Mouse (Mus musculus): ENCODE data around the gene Dclre1c.
"Not testable (repeated sequence)": the region's sequence is repeated elsewhere in the genome, so short reads cannot be mapped to it uniquely, and the experiment has no call there.

The Dclre1c gene

DNA sequence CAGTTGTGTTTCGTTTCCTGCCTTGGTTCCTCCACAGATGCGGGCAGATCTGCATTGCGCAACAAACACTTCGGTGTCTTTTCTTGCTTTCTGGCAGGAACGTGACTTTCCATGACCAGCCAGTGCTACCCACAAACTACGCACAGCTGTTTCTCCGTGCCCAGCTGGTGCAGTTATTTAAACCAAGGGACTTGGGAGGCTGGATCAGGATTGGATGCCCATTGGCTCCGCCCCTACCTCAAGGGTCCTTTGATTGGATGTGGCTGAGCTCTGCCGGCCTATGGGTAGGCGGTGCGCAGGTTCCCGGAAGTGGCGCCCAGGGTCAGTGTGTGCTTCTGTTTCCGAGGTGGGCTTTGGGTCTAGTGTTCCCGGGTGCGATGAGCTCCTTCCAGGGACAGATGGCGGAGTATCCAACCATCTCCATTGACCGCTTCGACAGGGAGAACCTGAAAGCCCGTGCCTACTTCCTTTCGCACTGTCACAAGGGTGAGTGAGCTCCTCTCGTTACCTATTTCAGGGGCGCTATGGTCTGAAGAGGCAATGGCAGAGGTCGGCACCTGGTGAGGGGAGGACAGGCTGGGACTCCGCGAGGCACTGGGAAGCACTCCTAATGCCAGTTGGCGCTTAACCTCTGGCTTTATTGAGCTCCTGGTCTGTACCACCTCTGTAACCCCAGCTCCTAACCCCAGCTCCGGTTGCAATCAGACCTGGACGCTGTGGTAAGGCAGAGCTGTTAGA lies at the start of gene Dclre1c:
Gene Dclre1c (plus strand): TSS at position 291 of the 738 bp plus-strand sequence.
- DNase-seq (ENCODE audit: low spot score in 2 of 2): peak; percentile 87 to 91

DNA sequence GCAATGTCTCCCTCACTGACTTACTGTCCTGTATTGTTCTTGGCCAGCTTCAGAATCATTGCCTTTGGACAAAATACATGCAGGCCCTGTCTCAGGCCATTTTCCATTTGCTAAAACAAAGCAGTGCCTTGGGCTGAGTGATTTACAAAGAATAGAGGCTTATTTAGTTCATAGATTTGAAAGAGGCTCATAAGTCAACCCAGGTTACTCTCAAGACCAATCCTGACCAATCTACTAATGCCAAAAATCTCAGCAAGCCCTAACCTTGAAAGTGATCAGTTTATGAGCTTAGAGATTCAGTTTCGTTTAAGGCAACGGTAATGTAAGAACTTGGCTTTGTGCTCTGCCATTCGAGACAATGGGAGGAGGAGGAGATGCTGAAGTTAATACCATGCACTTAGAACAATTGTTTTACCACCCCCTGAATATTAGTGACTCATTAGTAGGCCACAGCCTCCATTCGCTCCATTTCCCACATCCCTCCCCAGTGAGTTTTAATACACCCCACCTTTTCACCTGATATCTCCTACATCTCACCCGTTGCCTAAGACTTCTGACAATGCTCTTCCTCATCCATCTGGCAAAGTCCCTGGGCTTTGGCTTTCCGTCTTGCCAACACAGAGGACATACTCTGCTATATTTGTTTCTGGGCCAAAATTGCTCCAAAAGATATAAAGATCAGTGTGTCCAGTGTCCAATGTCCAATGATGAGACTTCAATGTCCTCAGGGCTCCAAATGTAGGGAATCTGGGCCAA lies 36.6 kb upstream of the Dclre1c start:
- DNase-seq (ENCODE audit: low spot score in 2 of 2): no peak

DNA sequence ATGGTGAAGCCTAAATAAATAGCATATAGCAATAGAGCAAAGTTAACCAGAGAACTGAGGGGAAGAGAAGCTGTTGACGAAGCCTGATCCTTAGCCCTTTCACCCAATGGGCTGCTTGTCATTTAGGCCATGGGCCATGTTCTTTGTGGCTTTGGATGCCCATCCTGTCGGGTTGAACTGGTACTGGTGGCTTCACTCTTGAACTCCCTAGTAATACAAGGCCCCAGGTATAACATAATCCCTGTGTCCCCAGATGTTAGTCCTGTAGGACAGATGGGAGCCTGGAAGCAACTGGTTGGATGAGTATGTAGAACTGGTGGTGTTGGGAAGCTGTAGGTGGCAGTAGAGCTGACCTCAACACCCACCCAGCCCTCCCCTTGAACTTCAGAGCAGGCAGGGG lies 32.0 kb upstream of the Dclre1c start:
- no peak for DNase-seq (ENCODE audit: low spot score in 2 of 2)

DNA sequence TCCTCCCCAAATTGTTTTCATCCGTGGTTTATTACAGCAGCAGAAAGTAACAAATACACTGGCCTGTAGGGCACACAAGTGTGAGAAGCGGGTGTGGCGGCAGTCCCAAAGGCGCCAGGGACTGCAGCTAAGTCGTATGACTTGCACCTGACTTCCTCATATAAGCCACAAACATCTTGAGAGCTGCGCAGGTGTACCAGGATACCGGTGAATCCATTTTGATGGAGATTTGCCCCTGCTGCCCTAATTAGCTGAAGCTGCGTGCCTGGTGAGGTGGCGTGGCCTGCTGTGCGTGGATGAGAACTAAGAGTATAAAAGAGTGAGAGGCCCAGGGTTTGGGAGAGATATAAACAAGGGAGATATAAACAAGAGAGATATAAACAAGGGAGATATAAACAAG lies 26.8 kb upstream of the Dclre1c start, which contains the start of gene Olah:
Gene Olah (minus strand): TSS at position 101 of the 400 bp plus-strand sequence.
- not testable (repeated sequence) for DNase-seq (ENCODE audit: low spot score in 2 of 2)

DNA sequence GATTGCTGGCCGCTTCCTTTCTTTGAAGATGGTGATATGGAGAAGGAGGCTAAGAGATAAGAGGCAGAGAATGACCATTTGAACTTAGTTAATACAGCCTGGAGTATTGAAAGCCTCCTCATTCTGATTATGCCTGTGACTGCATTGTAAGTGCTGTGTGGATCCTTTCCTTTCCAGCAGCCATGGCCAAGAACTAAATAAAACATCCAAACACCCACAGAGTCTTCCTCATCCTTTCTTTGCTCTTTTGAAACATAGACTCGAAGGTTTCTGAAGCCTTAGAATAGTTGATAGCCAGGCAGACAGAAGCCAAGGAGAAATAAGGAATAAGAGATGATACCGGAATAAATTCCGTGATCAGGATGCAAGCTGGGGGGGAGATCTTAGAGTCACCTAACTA lies 17.9 kb upstream of the Dclre1c start:
- DNase-seq (ENCODE audit: low spot score in 2 of 2): no peak

DNA sequence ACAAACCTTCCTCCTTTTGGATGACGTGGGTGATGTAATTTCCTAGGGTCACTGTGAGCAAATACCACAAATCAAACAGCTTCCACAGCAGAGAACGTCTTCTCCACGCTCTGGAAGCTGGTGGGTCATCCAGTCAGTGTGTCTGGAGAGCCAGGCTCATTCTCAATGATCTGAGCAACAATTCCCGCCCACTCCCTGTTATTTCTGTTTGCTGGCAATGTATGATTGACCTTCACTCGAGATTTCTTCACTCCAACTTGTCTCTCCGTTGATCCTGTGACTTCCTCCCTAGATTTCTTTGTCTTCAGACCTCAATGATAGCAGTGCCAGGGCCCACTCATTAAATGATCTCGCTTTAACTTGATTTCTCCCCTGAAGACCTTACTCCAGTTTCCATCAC lies 16.2 kb upstream of the Dclre1c start:
- no peak for DNase-seq (ENCODE audit: low spot score in 2 of 2)

DNA sequence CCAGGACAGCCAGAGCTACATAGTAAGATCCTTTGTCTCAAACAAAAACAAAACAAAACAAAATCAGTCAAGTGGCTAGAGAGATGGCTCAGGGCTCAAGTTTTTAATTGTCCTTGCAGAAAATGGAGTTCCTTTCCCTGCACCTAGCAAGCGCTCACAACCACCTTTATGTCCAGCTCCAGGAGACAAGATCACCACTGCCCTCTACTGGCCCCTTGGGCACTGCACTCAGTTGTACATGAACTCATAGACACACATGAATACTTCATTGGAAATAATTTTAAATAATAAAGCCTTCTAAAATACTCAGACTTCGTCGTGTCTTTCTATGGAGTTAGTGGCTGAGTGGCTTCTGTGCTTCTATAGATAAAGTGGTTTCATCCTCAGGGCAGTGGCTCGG lies 9.7 kb upstream of the Dclre1c start:
- peak; percentile 27 to 70 for DNase-seq (ENCODE audit: low spot score in 2 of 2)

DNA sequence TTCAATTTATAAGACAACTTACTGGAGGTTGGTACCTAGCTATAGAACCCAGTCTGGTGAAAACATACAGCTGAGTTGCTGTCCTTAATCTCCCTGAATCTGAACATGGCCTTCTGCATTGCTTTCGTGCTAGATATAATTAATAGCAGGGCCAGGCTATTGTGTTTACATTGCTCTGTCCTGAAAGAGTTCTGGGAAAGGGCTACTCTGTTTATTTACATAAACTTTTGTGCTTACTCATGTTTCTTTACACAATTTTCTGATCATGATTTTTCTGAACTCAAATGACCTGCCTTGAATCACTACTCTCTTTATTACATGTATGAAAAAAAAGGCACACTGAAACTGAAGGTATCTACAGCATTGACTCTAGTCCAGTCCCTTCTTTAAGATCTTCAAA lies 8.3 kb upstream of the Dclre1c start:
- DNase-seq (ENCODE audit: low spot score in 2 of 2): no peak

DNA sequence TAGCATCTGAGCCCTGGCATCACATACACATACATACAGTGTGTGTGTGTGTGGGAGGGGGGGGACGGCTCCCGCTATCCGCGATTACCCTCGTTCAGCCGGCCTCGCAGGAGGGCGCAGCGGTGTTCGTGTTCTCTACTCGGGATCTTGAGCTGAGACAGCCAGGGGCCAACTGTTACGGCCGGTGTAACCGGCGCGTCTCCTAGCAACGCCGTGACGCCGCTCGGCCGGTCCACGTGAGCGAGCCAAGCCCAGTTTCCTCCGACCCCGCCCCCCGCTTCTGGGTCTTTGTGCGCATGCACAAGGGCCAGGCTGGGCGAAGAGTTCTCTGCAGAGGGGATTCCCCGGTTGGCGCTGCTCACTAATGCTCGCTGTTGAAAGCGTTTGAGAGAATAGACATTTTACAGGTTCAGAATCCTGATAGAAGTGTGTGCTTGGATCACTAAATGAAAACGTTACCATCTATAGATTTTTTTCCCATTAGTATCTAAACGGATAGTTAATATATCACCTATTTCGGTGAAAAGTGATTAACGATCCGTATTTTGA lies 5.0 kb upstream of the Dclre1c start:
- DNase-seq (ENCODE audit: low spot score in 2 of 2): peak; percentile 93 to 96

DNA sequence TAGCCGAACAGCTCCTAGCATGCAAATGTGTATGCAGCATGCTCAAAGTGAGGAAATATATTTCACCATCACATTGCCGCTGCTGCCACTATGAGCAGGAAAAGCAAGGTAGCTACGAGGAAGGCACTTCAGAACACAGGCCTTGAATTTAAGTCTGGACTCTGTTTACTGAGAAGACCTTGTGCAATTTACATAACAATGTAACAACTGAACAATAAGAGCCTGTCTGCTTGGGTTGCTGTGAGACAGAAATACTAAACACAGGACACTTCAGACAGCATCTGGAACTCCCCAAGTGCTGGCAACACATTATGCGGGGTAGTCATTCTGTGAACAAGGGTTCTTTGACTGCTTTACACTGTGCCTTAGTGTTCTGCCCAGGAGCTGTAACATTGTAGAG lies 3.8 kb upstream of the Dclre1c start:
- no peak for DNase-seq (ENCODE audit: low spot score in 2 of 2)

DNA sequence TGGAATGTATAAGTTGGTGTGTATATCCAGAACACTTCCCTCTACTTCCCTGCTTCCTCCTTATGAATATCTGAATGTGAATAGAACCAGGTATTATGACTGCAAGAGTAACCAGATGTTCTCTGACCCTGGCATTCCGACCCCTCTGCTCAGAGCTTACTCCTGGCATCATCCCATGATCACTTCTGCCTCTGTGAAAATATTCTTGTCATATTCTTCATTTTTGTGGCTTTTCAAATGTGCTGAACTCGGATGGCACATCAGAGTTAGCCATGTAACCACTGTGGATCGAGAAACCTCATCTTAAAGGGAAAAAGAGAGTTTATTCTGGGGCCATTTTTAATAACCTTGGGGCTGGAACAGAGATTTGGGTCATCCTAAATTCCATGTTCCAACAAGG lies 1.4 kb upstream of the Dclre1c start, which contains the start of gene Meig1:
Gene Meig1 (minus strand): TSS at position 101 of the 400 bp plus-strand sequence.
- no peak for DNase-seq (ENCODE audit: low spot score in 2 of 2)

DNA sequence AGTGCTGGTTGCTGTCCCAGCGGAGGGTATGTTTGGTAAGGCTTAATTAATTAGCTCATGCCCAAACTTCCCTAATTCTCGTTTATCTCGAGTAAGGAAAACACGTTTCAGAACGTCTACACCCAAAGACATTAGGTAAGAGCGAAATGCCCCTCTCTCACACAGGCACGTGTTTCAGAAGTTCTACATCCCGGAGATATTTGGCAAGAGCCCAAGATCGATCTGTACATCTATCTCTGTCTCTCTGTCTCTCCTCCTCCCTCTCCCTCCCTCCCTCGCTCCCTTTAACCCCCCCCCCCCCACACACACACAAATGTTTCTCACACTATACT lies 614 bp downstream of the Dclre1c start:
- no peak for DNase-seq (ENCODE audit: low spot score in 2 of 2)

DNA sequence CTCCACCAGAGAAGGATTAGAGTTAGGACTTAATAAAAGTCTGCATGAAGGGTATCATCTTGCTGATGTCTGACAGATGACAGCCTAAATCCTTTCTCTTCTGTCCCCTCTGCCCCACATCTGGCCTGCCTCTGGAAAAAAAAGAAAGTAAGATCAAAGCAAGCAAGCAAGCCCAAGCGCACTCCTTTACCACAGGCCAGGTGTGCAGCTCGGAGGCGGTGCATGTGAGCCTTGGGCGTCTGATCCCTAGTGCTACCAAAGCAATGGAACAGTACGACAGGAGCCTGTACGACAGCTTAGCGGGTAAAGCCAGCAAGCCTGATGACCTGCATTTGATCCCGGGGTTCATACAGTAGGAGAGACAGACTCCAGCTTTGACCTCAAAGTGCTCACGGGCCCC lies 7.0 kb downstream of the Dclre1c start:
- DNase-seq (ENCODE audit: low spot score in 2 of 2): no peak

DNA sequence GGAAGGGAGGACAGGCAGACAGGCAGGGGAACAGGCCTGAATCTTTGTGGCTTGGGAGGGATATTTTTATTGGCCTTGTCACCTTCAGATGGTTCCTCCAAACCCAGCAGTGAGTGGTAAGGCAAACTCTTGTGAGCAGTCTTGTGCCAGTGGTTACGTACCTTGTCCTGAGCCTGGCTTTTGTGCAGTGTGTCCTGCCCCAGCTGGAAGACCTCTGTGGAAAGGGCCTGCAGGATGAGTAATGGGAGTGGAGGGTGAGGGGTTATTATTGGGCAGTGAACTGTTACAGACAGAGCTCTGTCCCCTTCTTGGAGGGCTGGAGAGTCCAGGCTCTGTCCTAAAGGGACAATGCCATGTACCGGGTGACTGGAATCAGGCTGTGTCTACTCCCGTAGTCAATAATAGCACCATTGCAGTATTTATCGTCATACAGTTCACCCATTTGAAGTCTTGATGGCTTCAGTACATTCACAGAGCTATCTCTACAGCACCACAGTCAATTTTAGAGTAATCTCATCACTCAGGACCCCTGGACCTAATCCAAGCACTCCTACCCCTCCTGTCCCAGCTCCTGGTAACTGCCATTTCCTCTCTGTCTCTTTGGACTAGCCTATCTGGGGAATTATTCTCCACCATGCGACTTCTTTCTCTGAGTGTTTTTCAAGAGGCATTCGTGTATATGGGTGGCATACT lies 11.6 kb downstream of the Dclre1c start:
- DNase-seq (ENCODE audit: low spot score in 2 of 2): no peak

DNA sequence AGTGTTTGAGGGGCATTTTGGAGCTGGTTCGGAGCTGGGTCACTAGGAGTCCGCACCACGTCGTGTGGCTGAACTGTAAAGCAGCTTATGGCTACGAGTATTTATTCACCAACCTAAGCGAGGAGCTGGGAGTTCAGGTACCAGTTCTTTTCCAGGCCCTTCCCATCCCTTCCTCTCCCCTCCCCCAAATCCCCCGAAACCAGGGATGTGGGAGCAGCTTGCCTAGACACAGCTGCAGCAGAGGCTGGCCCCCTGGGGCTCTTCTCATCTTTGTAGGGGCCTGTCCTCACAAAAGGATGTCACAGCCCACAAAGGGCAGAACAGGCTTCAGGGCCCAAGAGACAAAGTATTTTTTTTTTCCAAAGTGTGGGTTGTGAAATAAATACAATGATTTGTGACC lies 14.0 kb downstream of the Dclre1c start:
- no peak for DNase-seq (ENCODE audit: low spot score in 2 of 2)

DNA sequence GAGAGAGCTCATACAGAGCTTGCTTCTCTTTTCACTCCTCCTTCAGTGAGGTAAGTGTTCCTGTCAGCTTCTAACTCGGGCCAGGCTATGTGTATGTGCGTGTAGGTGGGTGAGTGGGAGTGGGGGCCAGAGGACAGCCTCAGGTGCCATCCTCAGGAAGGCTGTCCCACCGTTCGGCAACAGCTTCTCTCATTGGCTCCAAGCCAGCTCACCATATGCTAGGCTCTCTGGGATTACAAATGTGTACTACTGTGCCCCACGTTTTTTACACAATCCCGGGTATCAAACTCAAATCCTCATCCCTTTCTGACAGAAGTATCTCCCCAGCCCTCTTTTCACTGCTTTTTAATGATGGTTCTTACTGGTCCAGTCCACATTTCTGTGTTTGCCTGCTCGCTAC lies 20.3 kb downstream of the Dclre1c start:
- DNase-seq (ENCODE audit: low spot score in 2 of 2): no peak

DNA sequence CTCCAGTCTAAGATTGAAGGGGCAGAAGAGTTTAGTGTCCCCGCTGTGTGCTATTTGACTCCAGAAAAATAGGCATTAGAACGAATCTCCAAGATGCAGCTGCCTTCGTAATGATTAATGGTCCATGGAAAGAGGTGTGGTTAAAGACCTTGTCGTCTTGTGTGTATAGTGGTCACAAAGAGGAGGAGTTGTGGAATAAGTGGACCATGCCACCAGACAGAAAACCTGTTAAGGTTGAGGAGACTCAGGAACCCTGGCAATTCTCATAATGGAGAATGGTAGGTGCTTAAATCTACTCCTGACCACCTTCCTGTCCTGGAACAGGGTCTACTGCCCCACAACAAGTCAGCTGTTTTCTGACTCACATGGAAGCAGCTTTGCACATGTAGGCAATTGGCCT lies 22.1 kb downstream of the Dclre1c start:
- no peak for DNase-seq (ENCODE audit: low spot score in 2 of 2)

DNA sequence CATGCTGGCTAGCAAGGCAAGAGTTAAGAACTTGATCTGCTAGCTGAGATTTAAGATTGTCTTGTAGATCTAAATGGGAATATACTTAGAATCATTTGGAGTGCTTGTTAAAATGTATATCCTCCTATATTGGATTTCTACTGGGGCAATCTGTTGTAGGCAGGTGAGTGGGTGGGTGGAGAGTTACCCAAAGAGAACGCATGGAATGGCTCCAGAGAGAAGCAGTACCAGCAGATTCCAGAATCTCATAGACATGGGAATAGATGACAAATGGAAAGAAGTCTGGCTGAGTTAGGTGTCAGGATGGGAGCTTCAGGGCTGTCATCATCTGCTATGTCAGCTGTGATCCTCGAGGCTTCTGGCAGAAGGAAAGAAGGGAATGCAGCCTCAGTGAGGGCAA lies 25.5 kb downstream of the Dclre1c start:
- peak in 1 of 2 experiments; percentile 33 for DNase-seq (ENCODE audit: low spot score in 2 of 2)

DNA sequence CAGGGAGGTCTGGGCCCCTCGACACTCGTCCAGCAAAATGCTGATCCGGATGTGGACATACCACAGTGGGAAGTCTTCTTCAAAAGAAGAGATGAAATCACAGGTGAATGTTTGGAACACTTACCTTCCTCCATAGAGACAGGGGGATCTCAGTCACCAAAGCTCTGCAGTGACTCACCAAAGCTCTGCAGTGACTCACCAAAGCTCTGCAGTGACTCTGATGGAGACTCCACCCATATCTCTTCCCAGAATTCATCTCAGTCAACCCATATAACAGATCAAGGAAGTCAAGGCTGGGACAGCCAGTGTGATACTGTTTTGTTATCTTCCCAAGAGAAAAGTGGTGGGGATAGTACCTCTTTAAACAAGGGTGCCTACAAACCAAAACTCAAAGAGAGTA lies 29.2 kb downstream of the Dclre1c start:
- no peak for DNase-seq (ENCODE audit: low spot score in 2 of 2)

DNA sequence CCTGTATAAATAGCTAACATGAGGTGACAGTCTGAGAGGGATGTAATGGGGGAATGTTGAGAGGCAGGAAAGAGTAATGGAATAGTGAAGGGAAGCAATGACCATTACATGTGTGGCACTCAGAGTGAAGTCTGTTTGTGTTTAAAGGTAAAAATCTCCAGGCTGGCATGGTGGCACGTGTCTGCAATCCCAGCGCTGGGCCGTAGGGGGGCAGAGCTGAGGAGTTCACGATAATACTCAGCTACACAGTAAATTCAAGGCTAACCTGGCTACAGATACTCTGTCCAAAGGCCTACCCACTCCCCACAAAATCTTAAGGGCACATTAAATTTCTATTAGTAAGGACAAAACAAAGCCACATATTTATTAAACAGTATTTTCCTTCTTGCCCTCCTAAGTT lies 32.7 kb downstream of the Dclre1c start:
- no peak for DNase-seq (ENCODE audit: low spot score in 2 of 2)

DNA sequence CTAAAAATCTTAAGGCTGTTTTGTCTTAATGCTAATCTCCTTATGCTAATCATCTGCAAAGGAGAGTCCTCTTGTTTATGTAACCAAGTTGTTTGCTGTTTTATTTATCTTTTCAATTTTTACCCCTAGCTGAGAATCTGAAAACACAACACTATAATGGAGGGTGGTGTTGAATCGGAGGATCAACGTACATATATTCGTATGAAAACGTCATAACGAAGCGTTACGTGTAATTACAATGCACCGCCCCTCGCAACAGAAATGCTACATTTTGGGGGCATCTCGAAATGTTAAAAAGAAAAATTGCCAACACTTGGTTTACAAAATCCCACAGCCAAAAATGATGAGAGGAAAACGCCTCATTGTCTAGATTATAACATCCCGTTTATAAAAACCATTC lies 50.0 kb downstream of the Dclre1c start:
- no peak for DNase-seq (ENCODE audit: low spot score in 2 of 2)

DNA sequence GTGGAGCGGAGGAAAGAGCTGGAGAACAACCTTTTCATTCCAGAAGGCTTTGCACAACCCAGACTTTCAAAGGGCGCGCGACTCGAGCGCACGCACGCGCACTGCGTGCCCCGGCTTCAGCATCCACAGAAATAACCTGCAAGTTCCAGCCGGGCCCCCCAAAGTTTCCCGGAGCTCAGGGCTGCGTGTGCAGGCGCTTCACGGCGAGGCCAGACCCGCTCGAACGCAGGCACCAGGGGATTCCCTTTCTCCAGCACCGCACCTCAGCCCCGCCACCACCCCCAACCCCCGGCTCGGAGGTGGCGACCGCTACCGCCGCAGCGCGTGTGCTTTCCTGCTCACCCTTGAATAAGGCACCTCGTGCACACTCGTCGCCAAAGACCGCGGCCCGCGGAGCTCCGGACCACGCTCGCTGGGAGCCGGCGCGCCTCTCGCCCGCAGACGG lies 50.5 kb downstream of the Dclre1c start:
- DNase-seq (ENCODE audit: low spot score in 2 of 2): peak; percentile 45 to 64

Data from frontal cortex, postnatal 10 days (tissue).